Mouse (Mus musculus) limb, embryonic 15.5 days (tissue): ENCODE measurements around the gene Inhbe. TPM values are rescaled to one million over a fixed set of nuclear protein-coding genes. Genes with fewer than 3 reads are reported as not detected.

Experiments used
- polyA plus RNA-seq: library from polyadenylated mRNA; unstranded; fragments of >200 nt; fragmentation: Nextera tagmentation; extraction: Ambion mirVana; gene quantifications from 2 replicates; pipeline ENCODE4 v1.2.1, GENCODE M21; 2015

Gene Inhbe
- polyA plus RNA-seq, 1 experiment from 2014 or later, result 0.03 TPM

Other genes starting within 250 kb of the Inhbe start
- 103 and 110 TPM in 2 replicates for gene Os9, start 233.3 kb downstream of the Inhbe start, polyA plus RNA-seq
- gene B4galnt1, start 189.2 kb downstream of the Inhbe start, polyA plus RNA-seq, result 12.3 and 12.4 TPM in 2 replicates
- 1.2 and 1.7 TPM in 2 replicates for gene Slc26a10, start 173.8 kb downstream of the Inhbe start, polyA plus RNA-seq
- 115 and 118 TPM in 2 replicates for gene Arhgef25, start 164.3 kb downstream of the Inhbe start, polyA plus RNA-seq
- 140 and 144 TPM in 2 replicates for gene Dtx3, start 158.7 kb downstream of the Inhbe start, polyA plus RNA-seq
- 27.8 and 29.8 TPM in 2 replicates for gene Pip4k2c, start 142.8 kb downstream of the Inhbe start, polyA plus RNA-seq
- 2.5 TPM in 2 replicates for gene Kif5a, start 91.1 kb downstream of the Inhbe start, polyA plus RNA-seq
- gene Dctn2, start 88.0 kb downstream of the Inhbe start, polyA plus RNA-seq, result 185 and 190 TPM in 2 replicates
- gene Mbd6, start 65.4 kb downstream of the Inhbe start, polyA plus RNA-seq, result 14.1 and 16.2 TPM in 2 replicates
- gene Mars, start 42.6 kb downstream of the Inhbe start, polyA plus RNA-seq, result 105 and 111 TPM in 2 replicates
- gene Arhgap9, start 32.4 kb downstream of the Inhbe start, polyA plus RNA-seq, result 5.1 and 5.4 TPM in 2 replicates
- 13.4 and 13.7 TPM in 2 replicates for gene Gli1, start 12.4 kb downstream of the Inhbe start, polyA plus RNA-seq
- not detected in 2 replicates for gene Inhbc, start 16.0 kb upstream of the Inhbe start, polyA plus RNA-seq
- 33.1 and 34.9 TPM in 2 replicates for gene R3hdm2, start 25.9 kb upstream of the Inhbe start, polyA plus RNA-seq
- 17.2 and 38.7 TPM in 2 replicates for gene Stac3, start 147.3 kb upstream of the Inhbe start, polyA plus RNA-seq
- 328 and 370 TPM in 2 replicates for gene Ndufa4l2, start 160.6 kb upstream of the Inhbe start, polyA plus RNA-seq
- 112 and 122 TPM in 2 replicates for gene Shmt2, start 168.0 kb upstream of the Inhbe start, polyA plus RNA-seq
- 21.7 and 25.1 TPM in 2 replicates for gene Nxph4, start 180.1 kb upstream of the Inhbe start, polyA plus RNA-seq